Mouse (Mus musculus) brain, embryonic 14.5 days (tissue): ENCODE measurements around the gene Vwa3b. TPM values are rescaled to one million over a fixed set of nuclear protein-coding genes. Genes with fewer than 3 reads are reported as not detected.

Source experiments
- DNase-seq: peaks from one replicate; pipeline ENCODE4 v3.0.0-alpha.2; 2011; ENCODE audit warnings: low read depth
- CTCF ChIP-seq: fragments of 200-500 bp; IDR thresholded peaks from 2 replicates; pipeline ENCODE4 v1.5.1; 2012; ENCODE audit warnings: inconsistent platforms, mild to moderate bottlenecking, moderate library complexity, borderline replicate concordance; ENCODE audit not compliant: insufficient read depth, insufficient read length; ENCODE audit errors: extremely low read depth
- POLR2A ChIP-seq: fragments of 200-500 bp; IDR thresholded peaks from 2 replicates; pipeline ENCODE4 v1.6.1; 2012; ENCODE audit warnings: mild to moderate bottlenecking, inconsistent platforms, borderline replicate concordance; ENCODE audit not compliant: poor library complexity, insufficient read depth, insufficient read length, severe bottlenecking; ENCODE audit errors: extremely low read depth
- polyA plus RNA-seq: library from polyadenylated mRNA; depleted of rRNA; stranded (reverse); fragments of >200 nt; gene quantifications from 2 replicates; pipeline ENCODE4 v1.2.3, GENCODE M21; 2012

Gene Vwa3b
- polyA plus RNA-seq, 1 experiment, result 1.0 TPM

GRCm38 (mm10) chr1:37077955-37078549, 51.7 kb downstream of the Vwa3b start:
- TF ChIP-seq POLR2A (no peak), CTCF (no peak)
- peak; percentile 91 for DNase-seq

GRCm38 (mm10) chr1:37080442-37080841, 54.0 kb downstream of the Vwa3b start:
- TF ChIP-seq POLR2A (no peak), CTCF (no peak)
- DNase-seq, result no peak

GRCm38 (mm10) chr1:37081376-37082214, 55.2 kb downstream of the Vwa3b start:
- DNase-seq, result peak; percentile 85
- no peak for TF ChIP-seq POLR2A
- no peak for TF ChIP-seq CTCF

- DNase-seq, result no peak
- TF ChIP-seq POLR2A (no peak), CTCF (no peak)
Observed at GRCm38 (mm10) chr1:37082215-37082464, 55.7 kb downstream of the Vwa3b start.

GRCm38 (mm10) chr1:37084075-37084474, 57.7 kb downstream of the Vwa3b start:
- TF ChIP-seq CTCF, result no peak
- TF ChIP-seq POLR2A, result no peak

GRCm38 (mm10) chr1:37085171-37085570, 58.8 kb downstream of the Vwa3b start:
- no peak for DNase-seq
- TF ChIP-seq POLR2A (no peak), CTCF (no peak)

More at GRCm38 (mm10) chr1:37084075-37084474, 57.7 kb downstream of the Vwa3b start:
- no peak for DNase-seq

GRCm38 (mm10) chr1:37089191-37089590, 62.8 kb downstream of the Vwa3b start:
- TF ChIP-seq CTCF (no peak), POLR2A (no peak)

GRCm38 (mm10) chr1:37097382-37098093, 71.1 kb downstream of the Vwa3b start:
- no peak for TF ChIP-seq CTCF
- no peak for TF ChIP-seq POLR2A
- DNase-seq, result peak; percentile 97

More at GRCm38 (mm10) chr1:37089191-37089590, 62.8 kb downstream of the Vwa3b start:
- DNase-seq, result no peak

GRCm38 (mm10) chr1:37098094-37098555, 71.7 kb downstream of the Vwa3b start:
- TF ChIP-seq POLR2A (no peak), CTCF (no peak)
- peak; percentile 83 for DNase-seq

- DNase-seq, result no peak
- no peak for TF ChIP-seq CTCF
- TF ChIP-seq POLR2A, result no peak
Observed at GRCm38 (mm10) chr1:37100361-37100760, 74.0 kb downstream of the Vwa3b start.

GRCm38 (mm10) chr1:37101016-37101415, 74.6 kb downstream of the Vwa3b start:
- TF ChIP-seq CTCF, result no peak
- no peak for TF ChIP-seq POLR2A
- DNase-seq, result no peak

GRCm38 (mm10) chr1:37101717-37102116, 75.3 kb downstream of the Vwa3b start:
- DNase-seq, result peak; percentile 62
- TF ChIP-seq CTCF (no peak), POLR2A (no peak)
